Mouse (Mus musculus) olfactory bulb, adult 2 months (tissue): ENCODE results near the gene Kbtbd13.

ENCODE experiments used
- CTCF ChIP-seq: fragments of 200-500 bp; IDR thresholded peaks from 2 replicates; pipeline ENCODE4 v1.5.1; 2012; ENCODE audit warnings: low read depth, mild to moderate bottlenecking, low read length, moderate library complexity; ENCODE audit not compliant: insufficient read depth
- POLR2A ChIP-seq: fragments of 200-500 bp; IDR thresholded peaks from 2 replicates; pipeline ENCODE4 v1.6.1; 2012; ENCODE audit warnings: mild to moderate bottlenecking, low read depth, low read length, moderate library complexity; ENCODE audit not compliant: insufficient read depth

DNA sequence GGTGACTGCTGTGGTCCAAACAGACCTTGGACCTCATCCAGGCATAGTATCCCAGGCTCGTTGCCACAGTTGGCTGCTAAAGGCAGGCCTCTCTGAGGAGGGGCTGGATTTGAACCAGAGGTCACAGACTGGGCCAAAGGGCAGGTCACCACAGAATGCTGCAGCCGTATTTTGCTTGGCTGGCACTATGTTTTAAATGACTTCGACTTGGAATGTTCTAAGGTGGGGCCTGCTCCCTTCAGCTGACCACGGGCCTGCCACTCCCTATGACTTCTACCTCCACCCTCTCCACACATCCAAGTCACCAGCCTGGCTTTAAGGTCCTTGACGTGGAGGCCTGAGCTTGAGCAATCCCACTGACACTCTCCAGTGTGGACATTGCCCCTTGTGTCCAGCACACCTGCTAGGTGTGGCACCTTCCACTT, 17.4 kb upstream of the Kbtbd13 start:
- TF ChIP-seq CTCF: no peak
- TF ChIP-seq POLR2A: no peak
